ENCODE assay signal across 13 mouse cellular contexts in the genomic region with DNA sequence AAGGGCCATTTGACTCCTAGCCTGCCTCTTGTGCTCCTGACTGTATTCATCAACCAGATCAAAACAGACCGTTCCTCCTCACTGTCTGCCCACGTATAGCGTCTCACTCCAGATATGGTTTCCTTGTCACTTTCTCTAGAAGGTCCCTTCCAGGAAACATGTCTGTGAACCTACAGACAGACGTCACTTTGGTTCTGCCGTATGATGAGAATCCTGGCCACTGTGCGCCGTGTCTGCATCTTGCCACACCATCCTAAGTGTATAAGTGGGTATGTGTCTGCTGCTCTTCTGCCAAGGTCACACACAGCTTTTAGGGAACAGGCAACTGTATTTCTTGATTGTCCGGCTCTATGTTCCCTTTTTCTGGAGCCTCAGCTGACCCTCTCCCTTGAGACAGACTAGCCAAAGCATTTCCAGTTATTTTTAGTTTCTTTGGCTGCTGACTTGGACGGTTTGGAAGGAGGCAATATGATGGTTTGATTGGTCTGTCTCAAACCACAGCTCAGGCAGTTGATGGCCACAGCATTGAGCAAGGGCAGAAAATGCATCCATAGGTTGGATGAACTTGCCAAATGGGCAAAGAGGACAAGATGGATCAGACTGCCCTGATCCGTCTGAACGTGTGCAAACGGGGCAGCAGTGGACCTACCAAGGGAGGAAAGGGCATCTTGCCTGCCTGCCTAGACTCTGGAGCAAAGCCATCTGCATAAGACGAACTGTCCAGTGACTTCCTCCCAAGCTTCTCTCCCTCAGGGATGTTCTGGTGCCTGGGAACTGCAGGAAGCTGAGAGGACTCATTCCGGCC. TPM values are rescaled to one million over a fixed set of nuclear protein-coding genes. Genes with fewer than 3 reads are reported as not detected.
A peak's percentile ranks its signal among the peaks of the same experiment; 100 is the strongest.
DNase-seq lines count a peak whose midpoint lies in the region; ATAC-seq and TF ChIP-seq lines count a peak whose summit lies in the region.
"Had no signal": no experiment of that assay in that cellular context is flagged by ENCODE, and none has a peak within 500 bp of the region (broad histone marks: within the 10 kb centered on the region; RNA-seq: fewer than 3 reads in every experiment).

No protein-coding gene starts in this region.

- ATAC-seq in kidney, embryonic 15.5 days (replicated peaks; ENCODE audit: low FRiP score) = no peak
- ATAC-seq in heart, embryonic 15.5 days (replicated peaks; ENCODE audit: insufficient number of reproducible peaks, insufficient read depth, low FRiP score, low read depth) = no peak
- no peak for ATAC-seq in forebrain, embryonic 14.5 days
- ATAC-seq: midbrain, embryonic 16.5 days had no signal

- no peak for TF ChIP-seq CTCF in kidney, adult 2 months (conservative IDR thresholded peaks at IDR 0.05; ENCODE audit: insufficient read depth, insufficient read length, low read depth, low read length)

- TF ChIP-seq POLR2A in kidney, adult 2 months (IDR thresholded peaks at IDR 0.05; ENCODE audit: low read depth, low read length) = no peak

- H3K4me3 ChIP-seq in kidney, adult 2 months (ENCODE audit: insufficient read depth, low read depth, low read length) = no peak overlapping the region
- no peak overlapping the region for H3K4me3 ChIP-seq in kidney, embryonic 15.5 days (replicated peaks)
- no peak overlapping the region for H3K4me3 ChIP-seq in brown adipose tissue, adult 24 weeks (ENCODE audit: insufficient read depth, low read depth, low read length)
- no peak overlapping the region for H3K4me3 ChIP-seq in heart, embryonic 15.5 days
- H3K4me3 ChIP-seq in forebrain, embryonic 14.5 days (ENCODE audit: low read depth, low read length) = no peak overlapping the region
- H3K4me3 ChIP-seq: hindbrain, embryonic 12.5 days; liver, embryonic 13.5 days had no signal

- peak overlapping the region; percentile 76 for H3K27ac ChIP-seq in kidney, adult 2 months (ENCODE audit: insufficient read depth, low read depth, low read length)
- H3K27ac ChIP-seq in kidney, embryonic 15.5 days = no peak overlapping the region
- H3K27ac ChIP-seq in brown adipose tissue, adult 24 weeks (replicated peaks; ENCODE audit: low read depth, low read length) = peak overlapping the region; percentile 92
- H3K27ac ChIP-seq in heart, embryonic 15.5 days = 0 out of 2 replicates have a peak overlapping the region, but pooled peaks have one; percentile 13
- no peak overlapping the region for H3K27ac ChIP-seq in forebrain, embryonic 14.5 days (ENCODE audit: low read depth, low read length)
- H3K27ac ChIP-seq: hindbrain, embryonic 12.5 days; liver, embryonic 13.5 days had no signal

- H3K4me1 ChIP-seq in kidney, adult 2 months (ENCODE audit: control insufficient read depth, insufficient read depth, low read length) = 0 out of 2 replicates have a peak, but pooled peaks cover 3% of the 10 kb centered on the region
- H3K4me1 ChIP-seq in kidney, embryonic 15.5 days = no peaks in the 10 kb centered on the region
- H3K4me1 ChIP-seq in brown adipose tissue, adult 24 weeks (ENCODE audit: control insufficient read depth, insufficient read depth, insufficient read length, low read length) = peaks cover 13% of the 10 kb centered on the region
- peaks cover 8% of the 10 kb centered on the region for H3K4me1 ChIP-seq in heart, embryonic 15.5 days (replicated peaks)
- no peaks in the 10 kb centered on the region for H3K4me1 ChIP-seq in forebrain, embryonic 14.5 days (ENCODE audit: control insufficient read depth, insufficient read depth, low read length)
- H3K4me1 ChIP-seq: hindbrain, embryonic 12.5 days; liver, embryonic 13.5 days had no signal

- no peak overlapping the region for H3K9ac ChIP-seq in kidney, embryonic 15.5 days
- H3K9ac ChIP-seq in heart, embryonic 15.5 days = no peak overlapping the region
- no peak overlapping the region for H3K9ac ChIP-seq in forebrain, embryonic 14.5 days (ENCODE audit: low read length)
- H3K9ac ChIP-seq: hindbrain, embryonic 12.5 days; liver, embryonic 13.5 days had no signal

- intact Hi-C loops in left cerebral cortex, postnatal 25 days (cut with DNase I) = no loop called here

- DNase-seq in kidney, adult 2 months = peak; percentile 28
- DNase-seq in kidney, postnatal 36 days = peak; percentile 20 to 44
- no peak for DNase-seq in forebrain, embryonic 14.5 days (ENCODE audit: low spot score)
- DNase-seq in left cerebral cortex, postnatal 25 days (ENCODE audit: low spot score in 2 of 2) = no peak
- DNase-seq in B cell, adult 2 months = no peak
- DNase-seq: liver, embryonic 13.5 days; thymus, postnatal 36 days had no signal

- no peaks in the 10 kb centered on the region for H3K36me3 ChIP-seq in kidney, adult 2 months (ENCODE audit: control insufficient read depth, insufficient read depth, low read length)
- H3K36me3 ChIP-seq in kidney, embryonic 15.5 days = peaks cover 8% of the 10 kb centered on the region; the same call in 1 of the 2 replicates
- H3K36me3 ChIP-seq in heart, embryonic 15.5 days = no peaks in the 10 kb centered on the region
- H3K36me3 ChIP-seq in forebrain, embryonic 14.5 days (ENCODE audit: control insufficient read depth, insufficient read depth, low read length) = 0 out of 2 replicates have a peak, but pooled peaks cover 5% of the 10 kb centered on the region
- H3K36me3 ChIP-seq: liver, embryonic 13.5 days had no signal

- H3K27me3 ChIP-seq in kidney, adult 2 months (replicated peaks; ENCODE audit: control insufficient read depth, insufficient read depth, low read length) = no peaks in the 10 kb centered on the region
- H3K27me3 ChIP-seq in kidney, embryonic 15.5 days = no peaks in the 10 kb centered on the region
- H3K27me3 ChIP-seq in heart, embryonic 15.5 days = no peaks in the 10 kb centered on the region
- H3K27me3 ChIP-seq in forebrain, embryonic 14.5 days (replicated peaks; ENCODE audit: control insufficient read depth, insufficient read depth, low read length) = no peaks in the 10 kb centered on the region
- H3K27me3 ChIP-seq: hindbrain, embryonic 12.5 days; liver, embryonic 13.5 days had no signal

- WGBS in kidney, adult 2 months = 61% methylated on average over 14 of the region's 14 CpGs
- WGBS in kidney, embryonic 15.5 days = 73% methylated on average over 14 of the region's 14 CpGs
- WGBS in heart, embryonic 15.5 days = 63% methylated on average over 14 of the region's 14 CpGs
- WGBS in forebrain, embryonic 14.5 days = 91% methylated on average over 14 of the region's 14 CpGs

- H3K9me3 ChIP-seq in kidney, embryonic 15.5 days (replicated peaks) = no peaks in the 10 kb centered on the region
- no peaks in the 10 kb centered on the region for H3K9me3 ChIP-seq in heart, embryonic 15.5 days (replicated peaks)
- H3K9me3 ChIP-seq in forebrain, embryonic 14.5 days (replicated peaks; ENCODE audit: control insufficient read depth, low read length) = no peaks in the 10 kb centered on the region
- H3K9me3 ChIP-seq: G1E; hindbrain, embryonic 12.5 days; liver, embryonic 13.5 days had no signal

- no peak overlapping the region for H3K4me2 ChIP-seq in kidney, embryonic 15.5 days
- no peak overlapping the region for H3K4me2 ChIP-seq in heart, embryonic 15.5 days
- no peak overlapping the region for H3K4me2 ChIP-seq in forebrain, embryonic 14.5 days (ENCODE audit: low read length)
- H3K4me2 ChIP-seq: hindbrain, embryonic 12.5 days; liver, embryonic 13.5 days had no signal

RNA-seq across cellular contexts. Expression of gene Nampt, which starts 37.6 kb away (rescaled TPM):
- polyA plus RNA-seq in kidney, adult 2 months (2012; rRNA removed) = 29.3 and 37.6 TPM in 2 replicates
- 23.9 and 25.9 TPM in 2 replicates for polyA plus RNA-seq in kidney, embryonic 15.5 days (2015; fragmentation: Nextera tagmentation; extraction: Ambion mirVana)
- 237 and 255 TPM in 2 replicates for polyA plus RNA-seq in brown adipose tissue, adult 24 weeks (2012; ENCODE audit: insufficient read depth, insufficient read length, missing spikeins)
- polyA plus RNA-seq in heart, embryonic 15.5 days (2015; fragmentation: Nextera tagmentation; extraction: Ambion mirVana) = 16.2 and 16.4 TPM in 2 replicates
- polyA plus RNA-seq in forebrain, embryonic 14.5 days (2014; fragmentation: Nextera tagmentation; extraction: Ambion mirVana) = 39.4 and 44.3 TPM in 2 replicates
- 10 to 100 TPM; 30.7 to 36.9 TPM for total RNA-seq in left cerebral cortex, postnatal 25 days (2021)

Comparison
In these comparisons a context has a peak if more than half of its experiments do, and no peak if none do; other contexts are left out.
1. H3K27ac ChIP-seq: peak in kidney, adult 2 months (single experiment), brown adipose tissue, adult 24 weeks (single experiment) and heart, embryonic 15.5 days (single experiment); none in kidney, embryonic 15.5 days (single experiment) and forebrain, embryonic 14.5 days (single experiment).
2. DNase-seq: peak in kidney, adult 2 months (single experiment) and kidney, postnatal 36 days (2 of 2); none in forebrain, embryonic 14.5 days (single experiment), left cerebral cortex, postnatal 25 days (0 of 2) and B cell, adult 2 months (0 of 2).